Mouse (Mus musculus) intestine, embryonic 14.5 days (tissue): ENCODE data around the gene Nav2. TPM values are rescaled to one million over a fixed set of nuclear protein-coding genes. Genes with fewer than 3 reads are reported as not detected.
A peak's percentile ranks its signal among the peaks of the same experiment; 100 is the strongest.

Experiments used
- ATAC-seq: fragments of 200-750 bp; cut with Nextera tagmentation; replicated peaks from 2 replicates; pipeline ENCODE4 v1.8.0; 2017; ENCODE audit warnings: low read depth, moderate number of reproducible peaks, moderate TSS enrichment, moderate library complexity; ENCODE audit not compliant: low FRiP score, low TSS enrichment
- DNase-seq: peaks from one replicate; pipeline ENCODE4 v3.0.0-alpha.2; 2018; ENCODE audit warnings: low spot score
- H3K27ac ChIP-seq: fragments of 300-500 bp; sonication (generic); 2 replicates; pipeline ENCODE4 v1.5.1; 2014; ENCODE audit warnings: low read depth, mild to moderate bottlenecking, control low read depth
- H3K27me3 ChIP-seq: fragments of 300-500 bp; sonication (generic); replicated peaks from 2 replicates; pipeline ENCODE4 v1.6.1; 2014; ENCODE audit warnings: low read length, control low read depth; ENCODE audit not compliant: control insufficient read depth, insufficient read depth
- H3K36me3 ChIP-seq: fragments of 300-500 bp; sonication (generic); 2 replicates; pipeline ENCODE4 v1.6.1; 2014; ENCODE audit warnings: low read length, control low read depth; ENCODE audit not compliant: control insufficient read depth, insufficient read depth
- H3K4me1 ChIP-seq: fragments of 300-500 bp; sonication (generic); replicated peaks from 2 replicates; pipeline ENCODE4 v1.6.1; 2014; ENCODE audit warnings: low read length, control low read depth, mixed read lengths; ENCODE audit not compliant: control insufficient read depth, insufficient read depth
- H3K4me2 ChIP-seq: fragments of 300-500 bp; sonication (generic); 2 replicates; pipeline ENCODE4 v1.6.1; 2014; ENCODE audit warnings: low read length
- H3K4me3 ChIP-seq: fragments of 300-500 bp; sonication (generic); 2 replicates; pipeline ENCODE4 v1.5.1; 2014; ENCODE audit warnings: low read depth, low read length, control low read depth, mixed read lengths
- H3K9ac ChIP-seq: fragments of 300-500 bp; sonication (generic); 2 replicates; pipeline ENCODE4 v1.6.1; 2014; ENCODE audit warnings: mild to moderate bottlenecking, low read length
- H3K9me3 ChIP-seq: fragments of 300-500 bp; sonication (generic); 2 replicates; pipeline ENCODE4 v1.6.1; 2016; ENCODE audit warnings: low read length, control low read depth; ENCODE audit not compliant: control insufficient read depth
- WGBS: fragments of 180-500 bp; shearing (Covaris S2); extraction: QIAGEN DNeasy Blood & Tissue Kit; methylation state at CpG from one replicate; pipeline ENCODE4 v1.1.7; 2014; 5-methylcytosine and 5-hydroxymethylcytosine counted together
- polyA plus RNA-seq: library from polyadenylated mRNA; unstranded; fragments of >200 nt; fragmentation: Nextera tagmentation; extraction: Ambion mirVana; gene quantifications from 2 replicates; pipeline ENCODE4 v1.2.1, GENCODE M21; 2014

Nav2 gene
- polyA plus RNA-seq, 1 experiment from 2014 or later = 31.5 TPM

GRCm38 (mm10) chr7:49393857-49394256 lies 485.3 kb downstream of the Nav2 start:
- Histone ChIP-seq H3K4me1 (peaks cover 7% of the 10 kb centered on the region), H3K36me3 (no peaks in the 10 kb centered on the region), H3K27ac (no peak overlapping the region), H3K27me3 (no peaks in the 10 kb centered on the region), H3K4me3 (no peak overlapping the region), H3K4me2 (no peak overlapping the region), H3K9me3 (no peaks in the 10 kb centered on the region), H3K9ac (no peak overlapping the region)
- DNase-seq (no peak), ATAC-seq (no peak)
- 85% methylated on average over 7 of the region's 7 CpGs for WGBS

GRCm38 (mm10) chr7:49396202-49396601 lies 487.7 kb downstream of the Nav2 start:
- Histone ChIP-seq H3K9me3 (no peaks in the 10 kb centered on the region), H3K36me3 (no peaks in the 10 kb centered on the region), H3K4me2 (no peak overlapping the region), H3K9ac (no peak overlapping the region), H3K4me1 (peaks cover 7% of the 10 kb centered on the region), H3K27me3 (no peaks in the 10 kb centered on the region), H3K27ac (no peak overlapping the region), H3K4me3 (no peak overlapping the region)
- ATAC-seq = no peak
- WGBS = 74% methylated on average over 1 of the region's 1 CpGs
- DNase-seq = no peak

GRCm38 (mm10) chr7:49397441-49398003 lies 489.0 kb downstream of the Nav2 start:
- ATAC-seq = no peak
- H3K9me3 ChIP-seq = no peaks in the 10 kb centered on the region
- DNase-seq = no peak
- peaks cover 3% of the 10 kb centered on the region for H3K4me1 ChIP-seq
- H3K27ac ChIP-seq = no peak overlapping the region
- H3K27me3 ChIP-seq = no peaks in the 10 kb centered on the region
- 69% methylated on average over 17 of the region's 17 CpGs for WGBS
- H3K4me3 ChIP-seq = no peak overlapping the region
- no peak overlapping the region for H3K9ac ChIP-seq
- no peak overlapping the region for H3K4me2 ChIP-seq
- no peaks in the 10 kb centered on the region for H3K36me3 ChIP-seq

GRCm38 (mm10) chr7:49398020-49398516 lies 489.6 kb downstream of the Nav2 start:
- no peak for ATAC-seq
- H3K36me3 ChIP-seq = no peaks in the 10 kb centered on the region
- 79% methylated on average over 7 of the region's 7 CpGs for WGBS
- no peak overlapping the region for H3K4me2 ChIP-seq
- H3K9me3 ChIP-seq = no peaks in the 10 kb centered on the region
- H3K4me1 ChIP-seq = no peaks in the 10 kb centered on the region
- H3K4me3 ChIP-seq = no peak overlapping the region
- H3K27me3 ChIP-seq = no peaks in the 10 kb centered on the region
- H3K27ac ChIP-seq = no peak overlapping the region
- H3K9ac ChIP-seq = no peak overlapping the region
- no peak for DNase-seq

GRCm38 (mm10) chr7:49399314-49399713 lies 490.8 kb downstream of the Nav2 start:
- Histone ChIP-seq H3K4me1 (no peaks in the 10 kb centered on the region), H3K36me3 (no peaks in the 10 kb centered on the region), H3K4me2 (no peak overlapping the region), H3K9me3 (no peaks in the 10 kb centered on the region), H3K9ac (no peak overlapping the region), H3K4me3 (no peak overlapping the region), H3K27ac (no peak overlapping the region), H3K27me3 (no peaks in the 10 kb centered on the region)
- DNase-seq (peak; percentile 70), ATAC-seq (0 out of 2 replicates have a peak, but pooled peaks have one; percentile 28)
- 32% methylated on average over 2 of the region's 2 CpGs for WGBS

- no peak for DNase-seq
- H3K9ac ChIP-seq = no peak overlapping the region
- 85% methylated on average over 19 of the region's 19 CpGs for WGBS
These were observed 491.9 kb downstream of the Nav2 start for GRCm38 (mm10) chr7:49400463-49400862.

GRCm38 (mm10) chr7:49402526-49402925 lies 494.0 kb downstream of the Nav2 start:
- Histone ChIP-seq H3K4me3 (no peak overlapping the region), H3K36me3 (no peaks in the 10 kb centered on the region), H3K27me3 (no peaks in the 10 kb centered on the region), H3K9ac (no peak overlapping the region), H3K4me2 (no peak overlapping the region), H3K4me1 (no peaks in the 10 kb centered on the region), H3K27ac (no peak overlapping the region), H3K9me3 (no peaks in the 10 kb centered on the region)
- no peak for DNase-seq
- ATAC-seq = no peak
- WGBS = 91% methylated on average over 5 of the region's 5 CpGs

More at GRCm38 (mm10) chr7:49400463-49400862, 491.9 kb downstream of the Nav2 start:
- Histone ChIP-seq H3K27me3 (no peaks in the 10 kb centered on the region), H3K36me3 (no peaks in the 10 kb centered on the region), H3K4me3 (no peak overlapping the region), H3K27ac (no peak overlapping the region), H3K4me1 (no peaks in the 10 kb centered on the region), H3K9me3 (no peaks in the 10 kb centered on the region), H3K4me2 (no peak overlapping the region)
- peak; percentile 37 for ATAC-seq

DNA sequence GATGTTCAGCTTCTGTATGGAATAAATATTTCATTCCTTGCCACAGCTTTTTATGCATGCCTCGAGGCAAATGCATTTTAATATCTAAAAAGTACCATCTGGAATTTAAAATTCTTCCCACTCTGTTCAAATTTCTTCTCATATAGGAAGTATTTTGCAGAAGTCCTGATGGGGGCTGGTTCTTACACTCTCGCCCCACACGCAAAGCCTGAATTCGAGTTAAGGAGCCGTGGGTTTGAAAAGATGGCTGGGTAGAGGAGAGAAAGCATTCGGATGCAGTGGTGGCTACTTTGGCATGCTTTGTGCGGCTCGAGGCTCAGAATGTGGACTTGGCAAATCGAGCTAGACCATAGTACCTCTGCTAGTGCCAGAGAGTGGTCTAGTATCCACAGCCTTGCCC lies 499.2 kb downstream of the Nav2 start:
- 90% methylated on average over 9 of the region's 9 CpGs for WGBS
- H3K27me3 ChIP-seq = no peaks in the 10 kb centered on the region
- ATAC-seq = no peak
- H3K36me3 ChIP-seq = peaks cover 5% of the 10 kb centered on the region; the same call in 1 of the 2 replicates
- H3K4me2 ChIP-seq = no peak overlapping the region
- no peak for DNase-seq
- H3K27ac ChIP-seq = no peak overlapping the region
- no peak overlapping the region for H3K4me3 ChIP-seq
- H3K4me1 ChIP-seq = no peaks in the 10 kb centered on the region
- no peaks in the 10 kb centered on the region for H3K9me3 ChIP-seq
- no peak overlapping the region for H3K9ac ChIP-seq

GRCm38 (mm10) chr7:49408625-49409024 lies 500.1 kb downstream of the Nav2 start:
- no peak overlapping the region for H3K9ac ChIP-seq
- peaks cover 12% of the 10 kb centered on the region; the same call in 1 of the 2 replicates for H3K36me3 ChIP-seq
- H3K4me1 ChIP-seq = no peaks in the 10 kb centered on the region
- ATAC-seq (no peak), DNase-seq (no peak)
- no peak overlapping the region for H3K4me2 ChIP-seq
- H3K4me3 ChIP-seq = no peak overlapping the region
- no peak overlapping the region for H3K27ac ChIP-seq
- no peaks in the 10 kb centered on the region for H3K27me3 ChIP-seq
- 93% methylated on average over 7 of the region's 7 CpGs for WGBS
- no peaks in the 10 kb centered on the region for H3K9me3 ChIP-seq
